Mouse (Mus musculus): ENCODE results near the gene Gm14214.

Gene Gm14214

GRCm38 (mm10) chr2:154769930-154770329, at the start of gene Gm14214:
Gene Gm14214, minus strand, starts transcription at chr2:154770030.
- no peak for DNase-seq

- DNase-seq: no peak
These were observed 48.8 kb upstream of the Gm14214 start for GRCm38 (mm10) chr2:154818599-154818998.

GRCm38 (mm10) chr2:154817788-154818187, 48.0 kb upstream of the Gm14214 start:
- peak; percentile 15 to 27 for DNase-seq

GRCm38 (mm10) chr2:154817089-154817488, 47.3 kb upstream of the Gm14214 start:
- no peak for DNase-seq

GRCm38 (mm10) chr2:154813426-154813825, 43.6 kb upstream of the Gm14214 start:
- DNase-seq: no peak

GRCm38 (mm10) chr2:154810821-154811220, 41.0 kb upstream of the Gm14214 start:
- no peak for DNase-seq

- DNase-seq: no peak
These were observed 39.4 kb upstream of the Gm14214 start for GRCm38 (mm10) chr2:154809107-154809762.

GRCm38 (mm10) chr2:154807689-154808088, 37.9 kb upstream of the Gm14214 start:
- DNase-seq: no peak

GRCm38 (mm10) chr2:154803845-154804244, 34.0 kb upstream of the Gm14214 start:
- DNase-seq: no peak

- DNase-seq: no peak
These were observed 33.5 kb upstream of the Gm14214 start for GRCm38 (mm10) chr2:154803372-154803771.

- peak; percentile 80 to 88 for DNase-seq
These were observed 22.1 kb upstream of the Gm14214 start for GRCm38 (mm10) chr2:154791661-154792642.

GRCm38 (mm10) chr2:154790656-154791483, 21.0 kb upstream of the Gm14214 start, which contains the start of the genes Raly and a:
Gene Raly, plus strand, starts transcription at chr2:154791096.
Gene a, plus strand, starts transcription at chr2:154791402.
- peak; percentile 98 to 99 for DNase-seq

- peak in 1 of 2 experiments; percentile 16 for DNase-seq
These were observed 20.3 kb upstream of the Gm14214 start for GRCm38 (mm10) chr2:154789977-154790655.

- no peak for DNase-seq
These were observed 19.6 kb upstream of the Gm14214 start for GRCm38 (mm10) chr2:154789381-154789780.

GRCm38 (mm10) chr2:154786776-154787175, 16.9 kb upstream of the Gm14214 start:
- DNase-seq: no peak

- DNase-seq: no peak
These were observed 16.4 kb upstream of the Gm14214 start for GRCm38 (mm10) chr2:154786187-154786586.

GRCm38 (mm10) chr2:154785284-154785683, 15.5 kb upstream of the Gm14214 start:
- DNase-seq: no peak

GRCm38 (mm10) chr2:154782856-154783650, 13.2 kb upstream of the Gm14214 start:
- DNase-seq: no peak

- DNase-seq: no peak
These were observed 12.5 kb upstream of the Gm14214 start for GRCm38 (mm10) chr2:154782361-154782760.

GRCm38 (mm10) chr2:154779648-154780047, 9.8 kb upstream of the Gm14214 start:
- no peak for DNase-seq

- no peak for DNase-seq
These were observed 6.7 kb upstream of the Gm14214 start for GRCm38 (mm10) chr2:154776496-154776895.
